Comparison of ENCODE assay signal across 21 mouse cellular contexts in genomic region chr4:76237827-76238226, GRCm38 (mm10).
DNase-seq lines count a peak whose midpoint lies in the region; ATAC-seq and TF ChIP-seq lines count a peak whose summit lies in the region.
"Had no signal": no experiment of that assay in that cellular context is flagged by ENCODE, and none has a peak within 500 bp of the region (broad histone marks: within the 10 kb centered on the region; RNA-seq: fewer than 3 reads in every experiment).

No protein-coding gene starts in this region.

- WGBS in neural tube, embryonic 15.5 days: 68% methylated on average over 1 of the region's 1 CpGs

- H3K9ac ChIP-seq in neural tube, embryonic 15.5 days (replicated peaks): no peak overlapping the region
- H3K9ac ChIP-seq: embryonic facial prominence, embryonic 15.5 days; liver, embryonic 14.5 days; lung, embryonic 14.5 days; midbrain, embryonic 13.5 days; neural tube, embryonic 12.5 days had no signal

- no peaks in the 10 kb centered on the region for H3K36me3 ChIP-seq in neural tube, embryonic 15.5 days
- H3K36me3 ChIP-seq: embryonic facial prominence, embryonic 15.5 days; heart, embryonic 10.5 days; midbrain, embryonic 13.5 days; neural tube, embryonic 12.5 days had no signal

- TF ChIP-seq CTCF in left cerebral cortex, adult 2 months (IDR thresholded peaks at IDR 0.05): no peak

- ATAC-seq in neural tube, embryonic 15.5 days (ENCODE audit: low FRiP score): no peak
- ATAC-seq: intestine, embryonic 16.5 days had no signal

- H3K9me3 ChIP-seq in neural tube, embryonic 15.5 days (replicated peaks): no peaks in the 10 kb centered on the region
- H3K9me3 ChIP-seq: embryonic facial prominence, embryonic 15.5 days; heart, embryonic 10.5 days; midbrain, embryonic 13.5 days; neural tube, embryonic 12.5 days had no signal

- intact Hi-C loops in left cerebral cortex, postnatal 4 days (cut with DNase I): no loop called here
- intact Hi-C loops in left cerebral cortex, adult 2 months (cut with DNase I): no loop called here
- intact Hi-C loops in left cerebral cortex, postnatal 25 days (cut with DNase I): no loop called here

- peak; percentile 16 for DNase-seq in left cerebral cortex, postnatal 4 days
- DNase-seq in left cerebral cortex, adult 2 months (ENCODE audit: extremely low spot score in 1 of 2, low spot score in 2 of 2): no peak
- peak; percentile 50 to 65 for DNase-seq in cerebellum, adult 18-20 months
- DNase-seq in cerebellum, postnatal 10 days: peak; percentile 54 to 68
- DNase-seq in left cerebral cortex, postnatal 25 days (ENCODE audit: low spot score in 2 of 2): no peak
- DNase-seq in adrenal gland, adult 2 months: no peak
- DNase-seq: adrenal gland, postnatal 10 days; gastrocnemius, adult 2 months; heart, postnatal 4 days; kidney, adult 9 months; kidney, postnatal 14 days; lung, embryonic 14.5 days; thymus, adult 18-20 months; thymus, postnatal 36 days had no signal

- H3K4me3 ChIP-seq in left cerebral cortex, adult 2 months: no peak overlapping the region
- H3K4me3 ChIP-seq in neural tube, embryonic 15.5 days (replicated peaks): no peak overlapping the region
- H3K4me3 ChIP-seq: embryonic facial prominence, embryonic 15.5 days; gastrocnemius, adult 2 months; heart, embryonic 10.5 days; midbrain, embryonic 13.5 days; neural tube, embryonic 12.5 days had no signal

- no peak overlapping the region for H3K27ac ChIP-seq in left cerebral cortex, adult 2 months
- peak overlapping the region; percentile 58; the same call in 1 of the 2 replicates for H3K27ac ChIP-seq in neural tube, embryonic 15.5 days (replicated peaks)
- H3K27ac ChIP-seq: embryonic facial prominence, embryonic 15.5 days; gastrocnemius, adult 2 months; heart, embryonic 10.5 days; liver, embryonic 14.5 days; neural tube, embryonic 12.5 days had no signal

- no peak overlapping the region for H3K4me2 ChIP-seq in neural tube, embryonic 15.5 days
- H3K4me2 ChIP-seq: embryonic facial prominence, embryonic 15.5 days; lung, embryonic 14.5 days; midbrain, embryonic 13.5 days had no signal

- no peaks in the 10 kb centered on the region for H3K27me3 ChIP-seq in neural tube, embryonic 15.5 days (replicated peaks)
- H3K27me3 ChIP-seq: embryonic facial prominence, embryonic 15.5 days; midbrain, embryonic 13.5 days; neural tube, embryonic 12.5 days had no signal

- H3K4me1 ChIP-seq in neural tube, embryonic 15.5 days: peaks cover 36% of the 10 kb centered on the region

Comparison
In these comparisons a context has a peak if more than half of its experiments do, and no peak if none do; other contexts are left out.
1. DNase-seq: peak in left cerebral cortex, postnatal 4 days (single experiment), cerebellum, adult 18-20 months (2 of 2) and cerebellum, postnatal 10 days (2 of 2); none in left cerebral cortex, adult 2 months (0 of 2), left cerebral cortex, postnatal 25 days (0 of 2) and adrenal gland, adult 2 months (single experiment).